Mouse (Mus musculus) C2C12 (cell line): ENCODE data around the gene Ercc4.

ENCODE experiments used
- CEBPB ChIP-seq: IDR thresholded peaks from one replicate; pipeline ENCODE4 v1.6.1; 2011; ENCODE audit warnings: low read depth, mild to moderate bottlenecking, control low read depth, moderate library complexity
- CTCF ChIP-seq: IDR thresholded peaks from one replicate; pipeline ENCODE4 v1.5.1; 2011; ENCODE audit not compliant: control insufficient read depth, insufficient read depth, insufficient read length
- FOSL1 ChIP-seq: IDR thresholded peaks from one replicate; pipeline ENCODE4 v1.8.0; 2011; ENCODE audit warnings: mild to moderate bottlenecking, low read length; ENCODE audit not compliant: poor library complexity, insufficient read depth, severe bottlenecking
- MAX ChIP-seq: IDR thresholded peaks from one replicate; pipeline ENCODE4 v1.6.1; 2011; ENCODE audit warnings: mild to moderate bottlenecking, control low read depth
- MYOD1 ChIP-seq: IDR thresholded peaks from one replicate; pipeline ENCODE4 v1.6.1; 2011; ENCODE audit warnings: low read depth; ENCODE audit not compliant: control insufficient read depth, insufficient read length
- MYOG ChIP-seq: IDR thresholded peaks from one replicate; pipeline ENCODE4 v1.6.1; 2011; ENCODE audit not compliant: control insufficient read depth, insufficient read length; ENCODE audit errors: extremely low read depth
- USF1 ChIP-seq: IDR thresholded peaks from one replicate; pipeline ENCODE4 v1.6.1; 2011; ENCODE audit warnings: low read depth, mild to moderate bottlenecking, control low read depth, moderate library complexity

- no peak for TF ChIP-seq CTCF
- no peak for TF ChIP-seq MAX
- no peak for TF ChIP-seq USF1
- TF ChIP-seq MYOG: no peak
- no peak for TF ChIP-seq CEBPB
- no peak for TF ChIP-seq MYOD1
- TF ChIP-seq FOSL1: no peak
Observed at GRCm38 (mm10) chr16:13157314-13157713, 47.8 kb downstream of the Ercc4 start.
